Mouse (Mus musculus): Measurements from ENCODE around the gene Klf12.

DNA sequence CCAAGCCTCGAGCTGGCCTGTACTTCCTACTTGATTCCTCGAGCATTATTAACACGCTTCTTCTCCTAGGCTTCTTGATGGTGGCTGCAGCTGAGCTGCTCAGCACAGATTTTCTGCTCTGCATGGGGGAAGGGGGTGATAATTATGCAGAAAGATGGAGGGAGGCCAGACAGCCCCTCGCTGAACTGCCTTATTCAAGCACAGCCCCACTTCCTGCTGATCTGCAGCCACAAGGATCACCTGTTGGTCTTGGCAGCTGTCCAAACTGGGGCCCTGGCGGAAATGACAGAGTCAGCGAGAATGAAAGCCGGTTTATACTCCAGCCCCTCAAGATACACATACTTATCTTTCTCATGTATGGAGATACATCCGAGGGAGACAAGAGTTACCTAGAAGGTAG is 341.3 kb downstream of the Klf12 start:
- TF ChIP-seq POLR2A (IDR thresholded peaks at IDR 0.05; ENCODE audit: insufficient read length, low read depth) (no peak), MYOD1 (IDR thresholded peaks at IDR 0.05; ENCODE audit: control insufficient read depth in 1 of 3, insufficient read length in 2 of 3, low read depth in 2 of 3) (no peak), E2F4 (IDR thresholded peaks at IDR 0.05; ENCODE audit: insufficient read depth) (no peak), REST (IDR thresholded peaks at IDR 0.05; ENCODE audit: insufficient read depth, insufficient read length) (no peak), USF1 (IDR thresholded peaks at IDR 0.05; ENCODE audit: low read depth) (no peak), CEBPB (IDR thresholded peaks at IDR 0.05; ENCODE audit: insufficient read depth, poor library complexity, severe bottlenecking) (no peak), TCF12 (IDR thresholded peaks at IDR 0.05; ENCODE audit: insufficient read depth, poor library complexity, severe bottlenecking) (no peak), MYOG (IDR thresholded peaks at IDR 0.05; ENCODE audit: control insufficient read depth in 1 of 3, insufficient read depth in 1 of 3, insufficient read length in 2 of 3, low read depth in 2 of 3) (no peak), MAX (IDR thresholded peaks at IDR 0.05; ENCODE audit: low read depth) (no peak), POLR2AphosphoS2 (IDR thresholded peaks at IDR 0.05; ENCODE audit: insufficient read length, low read depth) (no peak), SRF (IDR thresholded peaks at IDR 0.05; ENCODE audit: control insufficient read depth, insufficient read length, low read depth) (no peak)
